Mouse (Mus musculus) liver, embryonic 14.5 days (tissue): Measurements from ENCODE around the gene Kirrel3.

Source experiments
- CTCF ChIP-seq: IDR thresholded peaks from 2 replicates; pipeline ENCODE4 v1.5.1; 2016; ENCODE audit warnings: antibody characterized with exemption, low read depth, control low read depth
- EP300 ChIP-seq: IDR thresholded peaks from 2 replicates; pipeline ENCODE4 v1.6.1; 2016; ENCODE audit warnings: antibody characterized with exemption, low read depth

- no peak for TF ChIP-seq CTCF
- TF ChIP-seq EP300, result no peak
Measured at GRCm38 (mm10) chr9:34771401-34771800, 285.7 kb downstream of the Kirrel3 start.
